Mouse (Mus musculus) heart, postnatal 4 days (tissue): ENCODE results near the gene Syap1. TPM values are rescaled to one million over a fixed set of nuclear protein-coding genes. Genes with fewer than 3 reads are reported as not detected.

Source experiments
- DNase-seq: peaks from one replicate; pipeline ENCODE4 v3.0.0; 2021
- microRNA-seq, 2 experiments: library from miRNA; unstranded; fragments of <30 nt; microRNA quantifications; one replicate each; pipeline ENCODE4 v1.2.0; 2021 to 2022
- total RNA-seq, 2 experiments: library from RNA; stranded (reverse); gene quantifications; 2 replicates each; pipeline ENCODE4 v1.2.3; 2021

Gene Syap1
- total RNA-seq, 2 experiments from 2014 or later = 34.6 to 34.8 TPM

GRCm38 (mm10) chrX:162829741-162830140, 58.5 kb downstream of the Syap1 start:
- peak; percentile 8 for DNase-seq

- peak; percentile 95 for DNase-seq
These were observed 59.0 kb downstream of the Syap1 start, which contains the start of gene Txlng for GRCm38 (mm10) chrX:162829203-162829708. Gene Txlng (minus strand): TSS chrX:162829454.

GRCm38 (mm10) chrX:162828783-162829182, 59.5 kb downstream of the Syap1 start:
- no peak for DNase-seq

- DNase-seq = no peak
These were observed 60.2 kb downstream of the Syap1 start for GRCm38 (mm10) chrX:162828016-162828415.

Small RNA genes within 50 kb of the gene (microRNA-seq; reads per million reads assigned to microRNA genes)
- gene Mir3473a = 0 reads per million in 2 experiments

Other genes with a start within 250 kb of the Syap1 start
- 1 to 10 TPM in 1 of 2 experiments, under 1 TPM in 1; 0.52 to 1.5 TPM for gene Reps2, start 244.8 kb downstream of the Syap1 start, total RNA-seq
- 100 to 1,000 TPM; 246 to 256 TPM for gene Rbbp7, start 128.0 kb downstream of the Syap1 start, total RNA-seq
- 1 to 10 TPM; 9.0 TPM for gene Txlng, start 59.0 kb downstream of the Syap1 start, total RNA-seq
- 10 to 100 TPM; 32.6 to 35.6 TPM for gene Ctps2, start 12.8 kb upstream of the Syap1 start, total RNA-seq
- not detected for gene S100g, start 76.2 kb upstream of the Syap1 start, total RNA-seq